Mouse (Mus musculus) cerebellum, adult 9-10 months (tissue): ENCODE measurements at regions not wholly inside any gene's neighbourhood (a gene's known extent, or its start where the extent isn't known, plus 50 kb on each side); places are given as distances from the start of the nearest gene placed in this dataset.

ENCODE experiments used
- DNase-seq: peaks from one replicate; pipeline ENCODE4 v3.0.0; 2022

DNA sequence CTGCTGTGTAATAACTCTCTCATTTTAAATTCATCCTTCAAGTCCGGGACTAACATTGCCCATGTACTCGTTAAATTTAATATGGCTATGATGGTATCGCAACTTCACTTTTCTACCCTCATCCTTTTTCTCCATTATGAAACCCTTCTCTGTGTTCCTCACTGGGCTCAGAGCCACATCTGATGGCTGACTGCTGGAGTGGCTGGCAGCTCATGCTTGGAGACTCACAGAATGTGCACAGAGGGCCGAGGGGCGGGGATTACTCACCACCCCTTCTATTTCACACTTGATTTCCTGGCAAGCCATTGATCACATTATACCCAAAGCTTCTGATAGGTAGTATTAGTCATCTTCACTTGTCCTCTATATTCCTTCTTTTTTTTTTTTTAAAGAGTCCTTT lies 81.1 kb upstream of the Vwde start:
- DNase-seq = no peak

DNA sequence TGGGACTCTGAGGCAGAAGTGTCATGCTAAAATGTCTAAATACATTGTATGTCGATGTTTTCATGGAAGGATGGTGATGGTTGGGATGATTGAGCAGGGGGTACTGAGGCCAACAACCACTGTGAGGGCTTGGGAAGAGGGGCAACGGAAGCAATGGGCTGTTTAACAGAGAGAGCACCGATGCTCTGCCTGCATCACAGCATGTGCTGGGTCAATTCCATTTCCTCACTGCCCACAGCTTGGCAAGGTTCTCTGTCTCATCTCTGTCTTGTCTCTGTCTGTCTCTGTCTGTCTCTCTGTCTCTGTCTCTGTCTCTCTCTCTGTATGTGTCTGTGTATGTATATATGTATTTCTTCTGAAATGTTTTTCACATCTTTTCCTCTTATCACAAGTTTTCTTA lies 73.4 kb upstream of the Vwde start:
- DNase-seq = no peak

DNA sequence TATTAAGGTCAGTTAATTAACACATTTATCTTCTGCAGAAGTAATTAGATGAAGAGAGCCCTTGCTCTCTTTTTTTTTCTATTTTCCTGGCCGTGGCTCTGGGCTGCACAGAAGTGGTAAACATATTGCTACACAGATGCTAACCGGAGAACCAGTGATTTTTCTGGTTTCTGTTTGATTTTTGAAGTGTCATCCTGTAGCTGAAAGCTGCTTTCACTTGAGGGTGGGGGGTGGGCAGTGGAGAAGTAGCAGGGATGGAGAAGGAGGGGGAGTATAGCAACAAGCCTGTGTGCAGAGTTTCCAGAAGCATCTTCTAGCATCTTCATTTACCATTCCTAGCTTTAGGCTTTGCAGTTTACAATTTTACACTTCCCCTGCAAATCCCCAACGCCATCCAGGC lies 72.3 kb upstream of the Vwde start:
- no peak for DNase-seq

DNA sequence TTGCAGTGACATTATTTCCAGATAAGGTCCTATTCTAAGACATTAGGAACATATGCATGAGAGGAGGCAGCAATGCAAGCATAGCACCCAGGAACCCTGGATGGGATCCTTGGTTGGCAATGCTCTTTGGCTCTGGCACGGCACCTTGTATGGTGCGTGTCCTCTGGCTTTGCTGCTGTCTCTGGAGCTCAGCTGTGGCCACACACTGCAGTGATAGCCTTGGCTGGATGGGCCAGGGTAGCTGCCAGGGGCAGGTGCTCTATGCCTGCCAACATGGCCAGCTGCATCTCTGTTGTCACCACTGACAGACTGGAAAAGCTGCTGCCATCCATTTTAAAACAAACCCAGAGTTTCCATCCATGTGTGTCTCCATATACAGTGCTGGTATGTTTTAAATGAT lies 71.3 kb upstream of the Vwde start:
- DNase-seq = no peak

DNA sequence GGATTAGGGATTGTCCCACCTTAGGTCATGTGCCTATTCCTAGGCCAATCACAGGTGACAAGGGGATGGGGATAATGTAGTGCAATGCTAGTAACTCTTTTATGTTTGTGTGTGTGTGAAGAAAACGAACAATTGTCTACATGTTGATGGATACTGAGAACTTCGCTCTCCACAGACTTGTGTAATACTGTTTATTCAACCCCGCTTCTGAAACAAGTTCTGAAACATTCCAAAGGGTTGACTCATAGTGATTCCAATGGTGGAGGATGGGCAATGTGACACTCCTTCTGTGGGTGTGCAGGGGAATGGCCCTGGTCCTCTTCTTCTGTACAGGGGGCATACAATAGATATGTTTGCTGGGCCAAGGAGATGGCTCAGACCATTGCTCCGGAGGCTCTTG lies 69.6 kb upstream of the Vwde start:
- no peak for DNase-seq

DNA sequence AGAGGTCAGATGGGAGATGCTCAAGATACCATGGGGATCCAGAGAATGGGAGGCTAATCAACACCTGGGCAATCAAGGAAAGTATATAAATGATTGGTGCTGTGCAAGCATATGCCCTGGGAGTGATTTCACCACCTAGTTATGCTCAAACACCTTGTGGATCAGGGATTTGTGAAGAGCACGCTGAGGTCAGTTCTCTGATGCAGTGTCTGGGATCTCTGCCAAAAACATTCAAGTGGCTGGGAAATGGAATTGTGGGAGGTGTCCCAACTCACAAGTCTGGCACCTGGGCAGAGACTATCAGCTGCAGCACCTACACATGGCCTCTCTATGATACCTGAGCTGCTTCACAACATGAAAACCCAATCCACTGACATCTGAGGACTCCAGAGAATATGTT lies 63.7 kb upstream of the Vwde start:
- no peak for DNase-seq

DNA sequence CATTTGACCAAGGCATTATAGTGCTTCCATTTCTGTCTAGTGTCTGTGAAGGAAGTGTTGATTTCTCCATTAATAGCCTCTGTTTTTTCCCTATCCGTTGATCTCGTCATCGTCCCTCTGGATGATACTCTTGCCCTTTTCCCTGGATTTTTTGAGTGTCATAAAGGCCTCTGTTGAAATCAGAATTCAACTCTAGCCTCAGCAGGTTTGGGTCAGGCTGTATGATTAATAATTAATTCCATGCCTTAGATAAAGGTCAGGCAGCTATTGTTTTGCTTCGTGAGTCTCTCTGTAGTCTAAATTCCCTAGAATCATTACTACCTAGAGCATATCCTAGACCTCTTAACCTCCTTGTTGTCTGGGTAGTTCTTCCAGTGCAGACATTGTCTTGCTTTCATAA lies 63.0 kb upstream of the Vwde start:
- no peak for DNase-seq

DNA sequence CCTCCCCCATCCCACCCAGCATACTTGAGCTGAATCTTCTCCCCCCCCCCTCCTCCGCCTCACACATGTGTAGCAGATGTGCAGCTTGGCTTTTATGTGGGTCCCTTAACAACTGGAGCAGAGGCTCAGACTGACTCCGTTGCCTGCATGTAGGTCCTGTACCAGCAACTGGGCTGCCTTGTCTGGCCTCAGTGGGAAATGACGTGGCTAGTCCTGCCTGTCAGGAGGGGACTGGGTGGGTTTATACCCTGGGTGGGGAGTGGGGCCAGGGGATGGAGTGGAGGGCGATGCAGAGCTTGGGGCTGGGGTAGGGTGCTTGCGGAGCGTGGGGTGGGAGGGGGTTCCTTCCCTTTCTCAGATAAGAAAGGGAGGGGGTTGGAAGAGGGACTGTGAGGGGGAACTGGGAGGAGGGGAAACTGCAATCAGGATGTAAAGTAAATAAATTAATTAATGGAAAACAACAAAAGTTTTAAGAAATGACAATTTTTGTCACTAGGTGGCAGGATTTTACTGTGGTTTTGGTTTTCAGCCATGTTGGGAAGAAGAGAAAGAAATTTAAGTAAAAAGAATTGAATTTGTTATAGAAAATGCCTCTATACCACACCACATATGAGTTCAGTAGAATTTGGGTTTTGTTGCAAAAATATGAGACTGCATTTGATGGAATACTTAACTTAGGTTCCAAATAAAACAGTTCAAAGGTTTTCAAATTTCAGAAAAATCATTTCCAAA lies 61.9 kb upstream of the Vwde start:
- DNase-seq = no peak

DNA sequence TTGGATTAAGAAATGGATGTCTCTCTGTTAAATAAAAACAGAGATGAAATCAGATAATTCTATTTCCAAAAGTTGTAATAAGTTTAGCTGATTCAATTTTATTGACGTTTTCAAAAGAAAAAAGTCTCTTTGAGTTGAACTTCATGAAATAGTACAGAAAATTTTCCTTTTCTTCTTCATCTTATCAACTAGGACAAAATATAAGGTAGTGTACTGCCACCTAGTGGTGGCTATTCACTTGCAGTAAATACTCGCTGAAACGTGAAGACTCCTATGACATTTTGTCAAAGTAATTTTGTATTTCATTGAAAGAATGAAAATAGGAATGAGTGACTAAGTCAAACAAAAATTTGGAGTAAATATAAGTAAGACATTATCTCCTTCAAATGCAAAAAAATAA lies 56.1 kb upstream of the Vwde start:
- DNase-seq = peak; percentile 39
